Mouse (Mus musculus) forebrain, embryonic 16.5 days (tissue): ENCODE data around the gene Gigyf1. TPM values are rescaled to one million over a fixed set of nuclear protein-coding genes. Genes with fewer than 3 reads are reported as not detected.

Source experiments
- ATAC-seq: fragments of 200-750 bp; cut with Nextera tagmentation; 2 replicates; pipeline ENCODE4 v1.8.0; 2017; ENCODE audit warnings: mild to moderate bottlenecking, moderate library complexity
- H3K27ac ChIP-seq: fragments of 300-500 bp; sonication (generic); 2 replicates; pipeline ENCODE4 v1.5.1; 2014; ENCODE audit warnings: low read length, control low read depth
- H3K27me3 ChIP-seq: fragments of 300-500 bp; sonication (generic); replicated peaks from 2 replicates; pipeline ENCODE4 v1.6.1; 2014; ENCODE audit warnings: low read length; ENCODE audit not compliant: control insufficient read depth, insufficient read depth
- H3K36me3 ChIP-seq: fragments of 300-500 bp; sonication (generic); 2 replicates; pipeline ENCODE4 v1.6.1; 2014; ENCODE audit not compliant: control insufficient read depth, insufficient read depth
- H3K4me1 ChIP-seq: fragments of 300-500 bp; sonication (generic); replicated peaks from 2 replicates; pipeline ENCODE4 v1.6.1; 2014; ENCODE audit warnings: low read length; ENCODE audit not compliant: control insufficient read depth, insufficient read depth
- H3K4me2 ChIP-seq: fragments of 300-500 bp; sonication (generic); 2 replicates; pipeline ENCODE4 v1.6.1; 2014; ENCODE audit warnings: mild to moderate bottlenecking, low read length, control low read depth
- H3K4me3 ChIP-seq: fragments of 300-500 bp; sonication (generic); replicated peaks from 2 replicates; pipeline ENCODE4 v1.5.1; 2014; ENCODE audit warnings: mild to moderate bottlenecking, low read length, control low read depth
- H3K9ac ChIP-seq: fragments of 300-500 bp; sonication (generic); replicated peaks from 2 replicates; pipeline ENCODE4 v1.6.1; 2014; ENCODE audit warnings: low read depth, low read length, control low read depth
- H3K9me3 ChIP-seq: fragments of 300-500 bp; sonication (generic); 2 replicates; pipeline ENCODE4 v1.6.1; 2016; ENCODE audit warnings: low read length; ENCODE audit not compliant: control insufficient read depth
- WGBS: fragments of 180-500 bp; shearing (Covaris S2); extraction: QIAGEN DNeasy Blood & Tissue Kit; methylation state at CpG from one replicate; pipeline ENCODE4 v1.1.7; 2014; 5-methylcytosine and 5-hydroxymethylcytosine counted together
- polyA plus RNA-seq: library from polyadenylated mRNA; unstranded; fragments of >200 nt; fragmentation: Nextera tagmentation; extraction: Ambion mirVana; gene quantifications from 2 replicates; pipeline ENCODE4 v1.2.1, GENCODE M21; 2015

The Gigyf1 gene
- polyA plus RNA-seq, 1 experiment from 2014 or later: 20.2 TPM

DNA sequence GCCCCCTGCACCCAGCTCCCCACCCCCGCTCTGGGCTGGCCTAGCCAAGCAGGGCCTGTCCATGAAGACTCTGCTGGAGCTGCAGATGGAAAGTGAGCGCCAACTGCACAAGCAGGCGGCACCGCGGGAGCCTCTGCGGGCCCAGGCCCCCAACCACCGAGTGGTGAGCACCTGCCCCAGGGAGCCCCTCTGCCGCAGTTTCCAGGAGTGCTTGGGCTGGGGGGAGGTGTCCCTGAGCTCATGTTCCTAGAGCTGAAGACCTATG lies 5.8 kb downstream of the Gigyf1 start:
- Histone ChIP-seq H3K9ac (no peak overlapping the region), H3K9me3 (no peaks in the 10 kb centered on the region), H3K27me3 (no peaks in the 10 kb centered on the region), H3K36me3 (peaks cover 44% of the 10 kb centered on the region), H3K4me2 (no peak overlapping the region), H3K27ac (no peak overlapping the region), H3K4me3 (no peak overlapping the region), H3K4me1 (peaks cover 6% of the 10 kb centered on the region)
- WGBS: 86% methylated on average over 8 of the region's 8 CpGs
- ATAC-seq: no peak

DNA sequence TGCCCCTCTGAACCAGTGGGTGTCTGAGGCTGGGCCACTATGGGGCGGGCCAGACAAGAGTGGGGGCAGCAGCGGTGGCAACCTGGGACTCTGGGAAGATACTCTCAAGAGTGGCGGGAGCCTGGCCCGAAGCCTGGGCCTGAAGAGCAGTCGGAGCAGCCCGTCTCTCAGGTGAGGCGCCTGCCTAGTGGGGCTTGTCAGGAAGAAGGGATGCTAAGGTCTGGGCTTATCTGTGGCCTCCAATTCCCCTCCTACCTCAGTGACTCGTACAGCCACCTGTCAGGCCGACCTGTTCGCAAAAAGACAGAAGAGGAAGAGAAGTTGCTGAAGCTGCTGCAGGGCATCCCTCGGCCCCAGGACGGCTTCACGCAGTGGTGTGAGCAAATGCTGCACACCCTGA lies 6.3 kb downstream of the Gigyf1 start:
- Histone ChIP-seq H3K27me3 (no peaks in the 10 kb centered on the region), H3K9ac (no peak overlapping the region), H3K4me2 (no peak overlapping the region), H3K4me1 (peaks cover 10% of the 10 kb centered on the region), H3K9me3 (no peaks in the 10 kb centered on the region), H3K27ac (no peak overlapping the region), H3K4me3 (no peak overlapping the region), H3K36me3 (peaks cover 48% of the 10 kb centered on the region)
- ATAC-seq: no peak
- WGBS: 91% methylated on average over 13 of the region's 13 CpGs

DNA sequence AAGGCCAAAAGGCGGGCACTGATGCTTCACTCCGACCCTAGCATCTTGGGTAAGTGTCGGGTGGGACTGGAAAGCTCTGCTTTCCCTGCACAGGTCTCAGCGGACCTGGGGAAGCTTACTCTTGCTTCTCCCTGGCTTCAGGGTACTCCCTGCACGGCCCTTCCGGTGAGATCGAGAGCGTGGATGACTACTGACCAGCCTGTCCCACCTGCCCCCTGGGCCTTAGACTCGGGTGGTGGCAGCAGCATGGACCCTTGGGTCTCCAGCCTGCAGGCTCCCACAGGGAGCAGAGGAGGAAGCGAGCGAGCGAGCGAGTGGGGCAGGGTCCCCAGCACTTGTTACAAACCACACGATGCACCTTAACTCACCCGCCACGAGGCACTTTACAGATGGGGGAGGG lies 7.2 kb downstream of the Gigyf1 start:
- Histone ChIP-seq H3K4me3 (no peak overlapping the region), H3K27me3 (no peaks in the 10 kb centered on the region), H3K4me2 (no peak overlapping the region), H3K4me1 (peaks cover 18% of the 10 kb centered on the region), H3K9me3 (no peaks in the 10 kb centered on the region), H3K9ac (no peak overlapping the region), H3K36me3 (peaks cover 48% of the 10 kb centered on the region), H3K27ac (peak overlapping the region; percentile 33; the same call in 1 of the 2 replicates)
- ATAC-seq: no peak
- WGBS: 76% methylated on average over 16 of the region's 16 CpGs

DNA sequence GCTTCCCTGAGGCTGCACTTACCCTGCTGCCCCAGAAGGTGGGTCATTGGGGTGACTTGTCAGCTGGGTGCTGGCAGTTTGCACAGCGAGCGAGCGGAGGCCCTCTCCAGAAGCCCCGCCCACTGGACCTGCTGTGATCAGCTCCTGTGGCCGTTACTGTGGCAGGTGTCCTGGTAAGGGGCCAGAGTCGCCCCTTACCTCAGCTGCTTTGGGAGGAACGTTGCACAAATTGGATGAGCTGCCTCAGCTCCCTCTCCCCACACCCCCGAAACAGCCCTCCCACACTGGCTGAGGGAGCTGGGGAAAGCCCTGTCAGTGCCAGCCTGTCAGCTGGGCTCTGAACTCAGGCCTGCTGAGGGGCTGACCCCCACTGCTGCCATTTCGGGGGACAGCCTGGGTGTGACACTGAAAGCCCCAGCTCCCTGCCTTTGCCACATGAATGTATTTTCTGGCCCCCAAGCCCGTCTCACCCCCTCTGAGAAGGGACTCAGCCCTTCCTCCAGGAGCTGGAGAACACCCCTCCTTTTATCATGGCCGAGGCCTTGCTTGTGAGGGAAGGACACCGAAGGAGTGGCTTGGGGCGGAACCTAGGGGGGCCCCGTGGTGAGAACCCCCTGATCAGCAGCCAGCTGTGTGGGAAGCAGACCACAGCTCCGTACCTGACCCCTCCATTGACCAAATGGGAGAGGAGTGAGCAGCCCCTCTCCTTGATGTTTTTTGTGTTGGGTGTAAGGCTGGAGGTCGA lies 8.0 kb downstream of the Gigyf1 start:
- no peak overlapping the region for H3K4me3 ChIP-seq
- no peaks in the 10 kb centered on the region for H3K27me3 ChIP-seq
- 28% methylated on average over 16 of the region's 16 CpGs for WGBS
- no peak overlapping the region for H3K4me2 ChIP-seq
- peak overlapping the region; percentile 50 for H3K27ac ChIP-seq
- no peak for ATAC-seq
- peaks cover 20% of the 10 kb centered on the region for H3K4me1 ChIP-seq
- H3K9me3 ChIP-seq: no peaks in the 10 kb centered on the region
- H3K9ac ChIP-seq: no peak overlapping the region
- peaks cover 46% of the 10 kb centered on the region for H3K36me3 ChIP-seq

DNA sequence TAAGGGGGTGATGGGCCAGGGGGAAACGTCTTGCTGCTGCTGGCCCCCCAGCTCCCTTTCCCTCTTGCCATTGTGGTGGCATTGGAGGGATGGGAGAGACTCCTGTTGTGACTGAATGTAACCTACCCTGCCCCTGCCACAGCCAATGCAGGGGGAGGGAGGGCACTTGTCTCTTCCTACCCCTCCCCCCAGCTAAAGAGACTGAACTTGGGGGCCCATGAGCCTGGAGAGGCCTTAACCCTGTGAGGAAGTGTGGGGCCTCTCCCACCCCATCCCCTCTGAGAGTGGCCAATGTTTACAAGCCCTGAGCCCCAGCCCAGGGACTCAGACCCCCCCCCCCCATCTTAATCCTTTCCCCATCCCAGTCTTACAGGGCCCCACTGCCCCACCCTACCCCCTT lies 9.1 kb downstream of the Gigyf1 start:
- Histone ChIP-seq H3K27me3 (no peaks in the 10 kb centered on the region), H3K4me1 (peaks cover 20% of the 10 kb centered on the region), H3K36me3 (peaks cover 46% of the 10 kb centered on the region), H3K9me3 (no peaks in the 10 kb centered on the region), H3K9ac (no peak overlapping the region), H3K4me2 (no peak overlapping the region), H3K4me3 (no peak overlapping the region), H3K27ac (peak overlapping the region; percentile 33; the same call in 1 of the 2 replicates)
- 43% methylated on average over 1 of the region's 1 CpGs for WGBS
- no peak for ATAC-seq

DNA sequence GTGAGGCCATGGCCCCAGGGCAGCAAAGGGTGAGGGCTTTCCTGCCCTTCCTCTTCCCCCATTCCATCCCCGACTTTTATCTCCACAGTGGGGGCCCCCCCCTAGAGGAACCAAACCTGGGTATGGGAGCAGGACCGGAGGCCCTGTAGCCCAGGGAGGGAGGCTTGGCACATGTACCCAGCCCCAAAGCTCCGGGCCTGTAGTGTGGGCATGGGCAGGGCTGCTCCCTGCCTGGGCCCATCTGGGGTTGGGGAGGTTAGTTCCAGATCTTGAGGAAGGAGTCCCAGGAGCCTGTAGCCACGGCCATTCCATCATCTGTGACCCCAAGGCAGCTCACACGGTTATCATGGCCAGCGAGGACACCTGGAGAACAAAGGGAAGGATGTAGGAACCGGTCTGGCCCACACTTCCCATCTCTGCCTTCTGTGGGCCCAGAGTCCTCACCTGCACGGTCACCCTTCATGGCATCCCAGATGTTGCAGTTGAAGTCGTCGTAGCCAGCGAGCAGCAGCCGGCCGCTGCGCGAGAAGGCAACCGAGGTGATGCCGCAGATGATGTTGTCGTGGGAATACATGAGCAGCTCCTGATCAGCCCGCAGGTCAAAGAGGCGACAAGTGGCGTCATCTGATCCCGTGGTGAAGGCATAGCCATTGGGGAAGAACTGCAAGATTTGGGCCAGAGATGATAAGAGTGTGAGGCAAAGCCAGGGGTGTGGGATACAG lies 10.1 kb downstream of the Gigyf1 start:
- H3K4me3 ChIP-seq: no peak overlapping the region
- H3K9me3 ChIP-seq: no peaks in the 10 kb centered on the region
- no peak overlapping the region for H3K9ac ChIP-seq
- no peak overlapping the region for H3K4me2 ChIP-seq
- H3K4me1 ChIP-seq: peaks cover 20% of the 10 kb centered on the region
- ATAC-seq: no peak
- H3K27me3 ChIP-seq: no peaks in the 10 kb centered on the region
- H3K27ac ChIP-seq: no peak overlapping the region
- WGBS: 83% methylated on average over 22 of the region's 22 CpGs
- peaks cover 36% of the 10 kb centered on the region for H3K36me3 ChIP-seq

DNA sequence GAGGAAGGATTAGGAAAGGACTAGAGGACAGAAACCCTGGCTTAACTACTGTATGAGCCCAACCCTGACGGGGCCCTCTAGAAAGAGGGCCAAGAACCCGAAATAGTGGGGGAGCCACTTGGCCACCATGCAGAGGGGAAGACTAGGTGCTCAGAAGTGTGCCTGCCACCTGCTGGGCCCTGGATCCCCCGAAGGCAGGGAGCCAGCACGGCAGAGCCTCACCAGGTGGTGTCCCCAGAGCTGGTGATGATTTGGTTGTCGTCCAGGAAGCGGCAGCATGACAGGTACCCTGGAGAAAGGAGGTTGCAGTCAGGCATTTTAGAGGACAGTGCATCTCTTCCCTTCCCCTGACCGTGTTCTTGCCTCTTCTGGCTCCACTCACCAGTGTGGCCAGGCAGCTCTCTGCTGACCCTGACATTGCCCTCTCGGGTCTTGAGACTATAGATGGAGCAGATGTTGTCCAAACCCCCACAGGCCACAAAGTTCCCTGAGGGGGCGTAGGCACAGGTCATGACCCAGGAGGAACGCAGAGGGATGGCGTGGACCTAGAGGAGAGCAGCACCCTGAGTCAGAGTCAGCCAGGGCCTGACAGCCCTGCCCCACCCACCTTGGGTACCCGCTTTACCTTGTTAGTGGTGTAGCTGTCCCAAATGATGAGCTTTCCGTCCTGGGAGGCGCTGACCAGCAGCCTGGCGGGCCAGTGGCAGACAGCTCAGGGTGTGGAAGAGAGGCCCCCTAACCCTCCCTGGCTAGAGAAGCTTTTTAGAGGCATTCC lies 11.1 kb downstream of the Gigyf1 start:
- Histone ChIP-seq H3K4me1 (peaks cover 20% of the 10 kb centered on the region), H3K36me3 (peaks cover 28% of the 10 kb centered on the region), H3K9me3 (no peaks in the 10 kb centered on the region), H3K4me2 (no peak overlapping the region), H3K27ac (no peak overlapping the region), H3K27me3 (no peaks in the 10 kb centered on the region), H3K4me3 (no peak overlapping the region), H3K9ac (no peak overlapping the region)
- WGBS: 75% methylated on average over 15 of the region's 15 CpGs
- ATAC-seq: no peak

DNA sequence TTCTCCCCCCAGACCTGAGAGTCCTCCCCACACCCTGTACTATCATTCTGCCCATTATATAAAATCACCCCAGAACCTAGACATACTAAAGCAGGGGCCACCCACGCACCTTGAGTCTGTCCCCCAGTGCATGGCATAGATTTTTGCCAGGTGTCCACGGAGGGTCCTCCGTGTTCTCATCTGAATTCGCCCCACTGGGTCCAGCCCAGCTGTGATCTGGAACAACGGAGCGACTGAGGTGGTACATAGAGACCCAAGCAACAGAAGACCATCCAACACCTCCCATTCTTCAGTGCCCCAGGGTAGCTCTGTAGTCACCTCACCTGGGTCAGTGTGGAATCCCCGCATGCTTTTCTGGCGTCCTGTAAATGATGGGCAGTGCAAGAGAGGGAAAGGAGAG lies 11.7 kb downstream of the Gigyf1 start:
- Histone ChIP-seq H3K27me3 (no peaks in the 10 kb centered on the region), H3K4me1 (peaks cover 20% of the 10 kb centered on the region), H3K9me3 (no peaks in the 10 kb centered on the region), H3K36me3 (peaks cover 25% of the 10 kb centered on the region), H3K4me3 (peak overlapping the region; percentile 81), H3K4me2 (peak overlapping the region; percentile 90), H3K9ac (peak overlapping the region; percentile 92), H3K27ac (peak overlapping the region; percentile 97)
- no peak for ATAC-seq
- WGBS: 72% methylated on average over 8 of the region's 8 CpGs
